Mouse (Mus musculus): ENCODE measurements around the gene Rnf227.

Gene Rnf227

GRCm38 (mm10) chr11:69372056-69372779 lies 32.0 kb downstream of the Rnf227 start:
- DNase-seq: no peak

GRCm38 (mm10) chr11:69372780-69373170 lies 32.5 kb downstream of the Rnf227 start:
- no peak for DNase-seq

- DNase-seq: no peak
These were observed 33.1 kb downstream of the Rnf227 start for GRCm38 (mm10) chr11:69373223-69373965.

GRCm38 (mm10) chr11:69375646-69376045 lies 35.4 kb downstream of the Rnf227 start:
- DNase-seq: no peak

- no peak for DNase-seq
These were observed 37.5 kb downstream of the Rnf227 start for GRCm38 (mm10) chr11:69377766-69378165.

GRCm38 (mm10) chr11:69379600-69379999 lies 39.3 kb downstream of the Rnf227 start:
- no peak for DNase-seq

GRCm38 (mm10) chr11:69381356-69381755 lies 41.1 kb downstream of the Rnf227 start:
- DNase-seq: no peak

GRCm38 (mm10) chr11:69382478-69383105 lies 42.3 kb downstream of the Rnf227 start:
- DNase-seq: no peak

GRCm38 (mm10) chr11:69384979-69385378 lies 44.7 kb downstream of the Rnf227 start:
- no peak for DNase-seq

GRCm38 (mm10) chr11:69386758-69387157 lies 46.5 kb downstream of the Rnf227 start:
- DNase-seq: no peak

GRCm38 (mm10) chr11:69388680-69389079 lies 48.4 kb downstream of the Rnf227 start:
- DNase-seq: no peak

- no peak for DNase-seq
These were observed 49.5 kb downstream of the Rnf227 start for GRCm38 (mm10) chr11:69389531-69390399.

- peak; percentile 90 for DNase-seq
These were observed 50.3 kb downstream of the Rnf227 start for GRCm38 (mm10) chr11:69390400-69391034.
